ENCODE assay signal across 21 mouse cellular contexts in the genomic region with DNA sequence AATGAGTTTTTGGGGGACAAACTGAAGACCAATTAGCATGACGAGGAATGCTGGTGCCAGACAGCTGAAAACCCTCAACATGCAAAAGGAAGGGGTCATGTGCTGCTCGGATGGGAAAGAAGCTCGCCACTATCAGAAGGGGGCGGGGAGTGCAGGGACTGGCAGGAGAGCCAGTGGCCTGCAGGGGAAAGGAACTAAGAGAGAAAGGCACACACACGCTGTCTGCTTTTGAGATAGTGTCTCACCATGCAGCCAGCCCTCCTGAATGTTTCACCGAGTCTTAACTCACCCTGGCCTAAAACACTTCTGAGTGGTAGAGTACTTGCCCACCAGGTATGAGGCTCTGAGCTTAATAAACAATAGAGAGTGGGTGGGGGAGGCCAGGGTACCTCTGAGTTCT. TPM values are rescaled to one million over a fixed set of nuclear protein-coding genes. Genes with fewer than 3 reads are reported as not detected.
DNase-seq lines count a peak whose midpoint lies in the region; ATAC-seq and TF ChIP-seq lines count a peak whose summit lies in the region.
"Had no signal": no experiment of that assay in that cellular context is flagged by ENCODE, and none has a peak within 500 bp of the region (broad histone marks: within the 10 kb centered on the region; RNA-seq: fewer than 3 reads in every experiment).

No protein-coding gene starts in this region.

- no peak overlapping the region for H3K27ac ChIP-seq in forebrain, embryonic 13.5 days
- H3K27ac ChIP-seq in forebrain, postnatal 0 days (ENCODE audit: low read depth, low read length) = no peak overlapping the region
- H3K27ac ChIP-seq in midbrain, embryonic 11.5 days (ENCODE audit: low read depth, low read length) = no peak overlapping the region
- H3K27ac ChIP-seq in midbrain, embryonic 10.5 days (replicated peaks) = no peak overlapping the region

- H3K9ac ChIP-seq in forebrain, embryonic 13.5 days = peak overlapping the region; percentile 13; the same call in 1 of the 2 replicates
- H3K9ac ChIP-seq in forebrain, postnatal 0 days = no peak overlapping the region
- no peak overlapping the region for H3K9ac ChIP-seq in midbrain, embryonic 11.5 days (ENCODE audit: low read length)

- H3K4me2 ChIP-seq in forebrain, embryonic 13.5 days = no peak overlapping the region
- no peak overlapping the region for H3K4me2 ChIP-seq in forebrain, postnatal 0 days (ENCODE audit: low read depth)
- H3K4me2 ChIP-seq in midbrain, embryonic 11.5 days = no peak overlapping the region

- peaks cover 84% of the 10 kb centered on the region for H3K36me3 ChIP-seq in forebrain, embryonic 13.5 days (ENCODE audit: poor library complexity, severe bottlenecking)
- peaks cover 70% of the 10 kb centered on the region for H3K36me3 ChIP-seq in forebrain, postnatal 0 days (ENCODE audit: insufficient read depth)
- peaks cover 89% of the 10 kb centered on the region for H3K36me3 ChIP-seq in megakaryocyte, embryonic 14.5 days (replicated peaks; ENCODE audit: low read length)
- peaks cover 11% of the 10 kb centered on the region for H3K36me3 ChIP-seq in midbrain, embryonic 11.5 days (ENCODE audit: control insufficient read depth, insufficient read depth, low read length)
- H3K36me3 ChIP-seq in midbrain, embryonic 10.5 days = peaks cover 98% of the 10 kb centered on the region

- 86% methylated on average over 6 of the region's 6 CpGs for whole genome bisulfite sequencing in forebrain, embryonic 13.5 days
- WGBS in forebrain, postnatal 0 days = 90% methylated on average over 6 of the region's 6 CpGs
- 90% methylated on average over 6 of the region's 6 CpGs for WGBS in midbrain, embryonic 11.5 days
- 88% methylated on average over 6 of the region's 6 CpGs for WGBS in midbrain, embryonic 10.5 days

- no peak for ATAC-seq in forebrain, embryonic 13.5 days
- no peak for ATAC-seq in forebrain, postnatal 0 days
- no peak for ATAC-seq in megakaryocyte, adult 5-6 weeks (ENCODE audit: poor library complexity, severe bottlenecking)
- no peak for ATAC-seq in midbrain, embryonic 11.5 days (ENCODE audit: low FRiP score)
- ATAC-seq: activated CD4-positive, CD25-positive, alpha-beta regulatory T cell, adult 4 months; CD4-positive, CD25-positive, alpha-beta regulatory T cell, adult 4 months; Patski had no signal

- no peak for TF ChIP-seq CTCF in forebrain, postnatal 0 days (IDR thresholded peaks at IDR 0.05; ENCODE audit: low read depth)

- H3K4me1 ChIP-seq in forebrain, embryonic 13.5 days = no peaks in the 10 kb centered on the region
- H3K4me1 ChIP-seq in forebrain, postnatal 0 days (ENCODE audit: insufficient read depth) = no peaks in the 10 kb centered on the region
- H3K4me1 ChIP-seq in megakaryocyte, embryonic 14.5 days = peaks cover 30% of the 10 kb centered on the region
- no peaks in the 10 kb centered on the region for H3K4me1 ChIP-seq in midbrain, embryonic 11.5 days (ENCODE audit: control insufficient read depth, insufficient read depth, low read length)
- no peaks in the 10 kb centered on the region for H3K4me1 ChIP-seq in midbrain, embryonic 10.5 days

- no peaks in the 10 kb centered on the region for H3K27me3 ChIP-seq in forebrain, embryonic 13.5 days
- H3K27me3 ChIP-seq in forebrain, postnatal 0 days (ENCODE audit: insufficient read depth, low read length) = no peaks in the 10 kb centered on the region
- no peaks in the 10 kb centered on the region for H3K27me3 ChIP-seq in megakaryocyte, embryonic 14.5 days (replicated peaks)
- no peaks in the 10 kb centered on the region for H3K27me3 ChIP-seq in midbrain, embryonic 11.5 days (ENCODE audit: control insufficient read depth, insufficient read depth, low read length)
- H3K27me3 ChIP-seq in midbrain, embryonic 10.5 days (ENCODE audit: low read depth, poor library complexity, severe bottlenecking) = no peaks in the 10 kb centered on the region
- H3K27me3 ChIP-seq: CH12.LX, Patski had no signal

- no peak for DNase-seq in forebrain, postnatal 0 days
- DNase-seq in midbrain, embryonic 11.5 days (ENCODE audit: low spot score, missing footprints) = peak; percentile 69
- no peak for DNase-seq in midbrain, embryonic 10.5 days (ENCODE audit: low spot score)
- DNase-seq: adrenal gland, adult 2 months; adrenal gland, adult 8-10 months; adrenal gland, postnatal 10 days; adrenal gland, postnatal 14 days; adrenal gland, postnatal 25 days; adrenal gland, postnatal 36 days; B cell, adult 2 months; cerebellum, adult 11 months; cerebellum, adult 11-12 months; cerebellum, adult 18-20 months had no signal

- H3K4me3 ChIP-seq in forebrain, embryonic 13.5 days = no peak overlapping the region
- no peak overlapping the region for H3K4me3 ChIP-seq in forebrain, postnatal 0 days (ENCODE audit: low read depth, low read length)
- peak overlapping the region; percentile 25 for H3K4me3 ChIP-seq in megakaryocyte, embryonic 14.5 days (replicated peaks)
- H3K4me3 ChIP-seq in midbrain, embryonic 11.5 days (ENCODE audit: low read depth, low read length) = no peak overlapping the region
- H3K4me3 ChIP-seq in midbrain, embryonic 10.5 days = no peak overlapping the region

- H3K9me3 ChIP-seq in forebrain, embryonic 13.5 days (replicated peaks) = no peaks in the 10 kb centered on the region
- no peaks in the 10 kb centered on the region for H3K9me3 ChIP-seq in forebrain, postnatal 0 days (ENCODE audit: low read length)
- H3K9me3 ChIP-seq in megakaryocyte, embryonic 14.5 days = 0 out of 2 replicates have a peak, but pooled peaks cover 3% of the 10 kb centered on the region
- H3K9me3 ChIP-seq in midbrain, embryonic 11.5 days (ENCODE audit: control insufficient read depth, low read length) = no peaks in the 10 kb centered on the region
- no peaks in the 10 kb centered on the region for H3K9me3 ChIP-seq in midbrain, embryonic 10.5 days (replicated peaks)

RNA-seq across cellular contexts. Expression of gene Cwc25, which starts 7.4 kb away (rescaled TPM):
- polyA plus RNA-seq in forebrain, embryonic 13.5 days (2015; fragmentation: Nextera tagmentation; extraction: Ambion mirVana) = 18.0 and 20.1 TPM in 2 replicates
- 15.2 and 15.5 TPM in 2 replicates for total RNA-seq in forebrain, postnatal 0 days (2014; rRNA removed)
- polyA plus RNA-seq in forebrain, postnatal 0 days (2015; fragmentation: Nextera tagmentation; extraction: Ambion mirVana) = 7.8 and 11.8 TPM in 2 replicates
- 2.6 and 14.6 TPM in 2 replicates for polyA plus RNA-seq in megakaryocyte, embryonic 14.5 days (2012; ENCODE audit: insufficient read depth, low replicate concordance)
- 11.1 and 11.8 TPM in 2 replicates for total RNA-seq in megakaryocyte, adult 5-6 weeks (2015)
- total RNA-seq in megakaryocyte, adult 5-6 weeks (2017) = 21.0 and 22.4 TPM in 2 replicates
- polyA plus RNA-seq in midbrain, embryonic 11.5 days (2014; fragmentation: Nextera tagmentation; extraction: Ambion mirVana) = 12.6 and 15.0 TPM in 2 replicates
- 20.5 and 21.8 TPM in 2 replicates for polyA plus RNA-seq in midbrain, embryonic 10.5 days (2016; fragmentation: Nextera tagmentation; extraction: Ambion mirVana)

RNA-seq across cellular contexts. Expression of gene Pip4k2b, which starts 14.4 kb away (rescaled TPM):
- polyA plus RNA-seq in forebrain, embryonic 13.5 days (2015; fragmentation: Nextera tagmentation; extraction: Ambion mirVana) = 3.5 and 4.2 TPM in 2 replicates
- total RNA-seq in forebrain, postnatal 0 days (2014; rRNA removed) = 131 and 146 TPM in 2 replicates
- polyA plus RNA-seq in forebrain, postnatal 0 days (2015; fragmentation: Nextera tagmentation; extraction: Ambion mirVana) = 4.2 and 4.6 TPM in 2 replicates
- 31.7 and 36.8 TPM in 2 replicates for polyA plus RNA-seq in megakaryocyte, embryonic 14.5 days (2012; ENCODE audit: insufficient read depth, low replicate concordance)
- 14.9 and 17.3 TPM in 2 replicates for total RNA-seq in megakaryocyte, adult 5-6 weeks (2015)
- 19.6 and 25.7 TPM in 2 replicates for total RNA-seq in megakaryocyte, adult 5-6 weeks (2017)
- polyA plus RNA-seq in midbrain, embryonic 11.5 days (2014; fragmentation: Nextera tagmentation; extraction: Ambion mirVana) = 2.4 TPM in 2 replicates
- 1.4 and 1.5 TPM in 2 replicates for polyA plus RNA-seq in midbrain, embryonic 10.5 days (2016; fragmentation: Nextera tagmentation; extraction: Ambion mirVana)

RNA-seq across cellular contexts. Expression of gene 1700001P01Rik, which starts 16.8 kb away (rescaled TPM):
- polyA plus RNA-seq in forebrain, embryonic 13.5 days (2015; fragmentation: Nextera tagmentation; extraction: Ambion mirVana) = 0.62 and 0.76 TPM in 2 replicates
- total RNA-seq in forebrain, postnatal 0 days (2014; rRNA removed) = not detected in 2 replicates
- 0.27 and 0.33 TPM in 2 replicates for polyA plus RNA-seq in forebrain, postnatal 0 days (2015; fragmentation: Nextera tagmentation; extraction: Ambion mirVana)
- not detected in 2 replicates for polyA plus RNA-seq in megakaryocyte, embryonic 14.5 days (2012; ENCODE audit: insufficient read depth, low replicate concordance)
- not detected in 2 replicates for total RNA-seq in megakaryocyte, adult 5-6 weeks (2015)
- total RNA-seq in megakaryocyte, adult 5-6 weeks (2017) = not detected in 2 replicates
- polyA plus RNA-seq in midbrain, embryonic 11.5 days (2014; fragmentation: Nextera tagmentation; extraction: Ambion mirVana) = 0.47 and 0.78 TPM in 2 replicates
- 0.20 and 0.46 TPM in 2 replicates for polyA plus RNA-seq in midbrain, embryonic 10.5 days (2016; fragmentation: Nextera tagmentation; extraction: Ambion mirVana)
- total RNA-seq: adrenal gland, adult 18-20 months; adrenal gland, postnatal 14 days; adrenal gland, postnatal 25 days; adrenal gland, postnatal 36 days had no signal
- polyA plus RNA-seq: adrenal gland, adult 2 months; CD4-positive, CD25-positive, alpha-beta regulatory T cell, adult 4 months had no signal

RNA-seq across cellular contexts. Expression of gene Rpl23, which starts 23.3 kb away (rescaled TPM):
- 386 and 461 TPM in 2 replicates for polyA plus RNA-seq in forebrain, embryonic 13.5 days (2015; fragmentation: Nextera tagmentation; extraction: Ambion mirVana)
- 310 and 470 TPM in 2 replicates for total RNA-seq in forebrain, postnatal 0 days (2014; rRNA removed)
- 346 and 490 TPM in 2 replicates for polyA plus RNA-seq in forebrain, postnatal 0 days (2015; fragmentation: Nextera tagmentation; extraction: Ambion mirVana)
- 25.9 and 294 TPM in 2 replicates for polyA plus RNA-seq in megakaryocyte, embryonic 14.5 days (2012; ENCODE audit: insufficient read depth, low replicate concordance)
- 1,123 and 1,179 TPM in 2 replicates for total RNA-seq in megakaryocyte, adult 5-6 weeks (2015)
- 895 and 904 TPM in 2 replicates for total RNA-seq in megakaryocyte, adult 5-6 weeks (2017)
- polyA plus RNA-seq in midbrain, embryonic 11.5 days (2014; fragmentation: Nextera tagmentation; extraction: Ambion mirVana) = 441 and 443 TPM in 2 replicates
- polyA plus RNA-seq in midbrain, embryonic 10.5 days (2016; fragmentation: Nextera tagmentation; extraction: Ambion mirVana) = 378 and 451 TPM in 2 replicates

RNA-seq across cellular contexts. Expression of gene Lasp1, which starts 39.9 kb away (rescaled TPM):
- polyA plus RNA-seq in forebrain, embryonic 13.5 days (2015; fragmentation: Nextera tagmentation; extraction: Ambion mirVana) = 95.3 and 109 TPM in 2 replicates
- total RNA-seq in forebrain, postnatal 0 days (2014; rRNA removed) = 142 and 153 TPM in 2 replicates
- polyA plus RNA-seq in forebrain, postnatal 0 days (2015; fragmentation: Nextera tagmentation; extraction: Ambion mirVana) = 117 and 152 TPM in 2 replicates
- 51.2 and 77.7 TPM in 2 replicates for polyA plus RNA-seq in megakaryocyte, embryonic 14.5 days (2012; ENCODE audit: insufficient read depth, low replicate concordance)
- 121 and 128 TPM in 2 replicates for total RNA-seq in megakaryocyte, adult 5-6 weeks (2015)
- total RNA-seq in megakaryocyte, adult 5-6 weeks (2017) = 315 and 351 TPM in 2 replicates
- 52.6 and 59.2 TPM in 2 replicates for polyA plus RNA-seq in midbrain, embryonic 11.5 days (2014; fragmentation: Nextera tagmentation; extraction: Ambion mirVana)
- polyA plus RNA-seq in midbrain, embryonic 10.5 days (2016; fragmentation: Nextera tagmentation; extraction: Ambion mirVana) = 75.1 and 88.8 TPM in 2 replicates
